Mouse (Mus musculus): Measurements from ENCODE around the gene Cdc37.

DNA sequence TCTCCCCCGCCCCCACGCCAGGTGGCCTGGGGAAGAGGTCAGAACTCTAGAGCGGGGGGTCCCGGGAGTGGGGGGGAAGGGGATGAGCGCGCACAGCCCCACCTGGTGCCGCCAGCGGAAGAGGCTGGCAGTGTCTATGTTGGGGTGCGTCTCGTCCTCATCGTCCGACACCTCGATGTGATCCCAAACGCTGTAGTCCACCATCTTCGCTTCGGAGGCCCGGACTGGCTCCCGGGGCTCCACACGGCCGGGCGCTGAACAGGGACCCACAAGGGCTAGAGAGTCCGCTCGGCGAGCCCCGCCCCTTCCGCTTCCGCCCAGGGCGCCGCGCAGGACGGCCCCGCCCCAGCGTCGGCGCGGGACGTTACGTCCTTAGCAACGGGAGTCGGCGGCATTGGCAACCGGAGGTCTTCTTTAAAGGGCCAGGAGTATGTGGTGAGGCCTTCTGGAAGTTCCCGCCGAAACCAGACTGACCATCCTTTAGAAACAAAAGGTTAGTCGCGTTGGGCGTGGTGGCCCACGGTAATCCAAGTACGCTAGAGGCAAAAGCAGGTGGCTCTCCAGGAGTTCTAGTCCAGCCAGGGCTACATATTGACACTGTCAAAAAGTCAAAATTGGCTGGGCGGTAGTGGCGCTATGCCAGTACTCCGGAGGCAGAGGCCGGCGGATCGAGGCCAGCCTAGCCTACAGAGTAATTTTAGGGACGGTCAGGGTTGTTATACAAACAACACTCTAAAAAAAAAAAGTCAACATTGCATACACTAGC is at the start of gene Cdc37:
- no peak for TF ChIP-seq EP300 (IDR thresholded peaks at IDR 0.05; ENCODE audit: low read depth)
- TF ChIP-seq CTCF (IDR thresholded peaks at IDR 0.05; ENCODE audit: low read depth), result no peak
